Mouse (Mus musculus): ENCODE results near the gene Slc6a12. TPM values are rescaled to one million over a fixed set of nuclear protein-coding genes. Genes with fewer than 3 reads are reported as not detected.

The Slc6a12 gene
- polyA plus RNA-seq, 1 experiment from 2014 or later: 0.25 TPM

DNA sequence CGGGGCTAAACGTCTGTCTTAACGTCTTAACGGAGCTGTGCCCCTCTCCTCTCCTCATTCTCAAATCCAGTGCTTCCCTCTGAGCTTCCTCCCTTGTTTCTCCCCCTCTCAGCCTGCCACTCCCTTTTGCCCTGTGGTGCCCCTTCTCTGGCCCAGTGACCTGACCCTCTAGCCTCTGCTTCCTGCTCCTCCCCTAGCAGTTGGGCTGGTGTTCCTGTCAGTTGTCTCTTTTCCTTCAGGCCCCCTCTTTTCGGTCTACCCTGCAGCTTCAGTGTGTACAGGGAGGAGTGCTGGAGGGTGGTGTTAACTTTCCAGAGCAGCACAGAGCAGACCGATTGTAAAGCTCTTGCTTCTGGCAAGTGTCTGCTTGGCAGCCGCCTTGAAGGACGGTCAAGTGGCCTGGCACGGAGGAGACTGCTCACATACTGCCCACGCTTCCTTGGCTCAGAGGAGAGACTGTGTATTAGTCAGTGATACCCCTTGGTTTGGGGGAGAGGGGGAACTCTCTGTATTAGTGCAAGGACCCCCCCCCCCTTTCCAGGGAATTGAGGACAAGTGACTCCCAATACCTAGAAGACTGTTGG is 16.3 kb upstream of the Slc6a12 start:
- WGBS: 50% methylated on average over 10 of the region's 10 CpGs
- no peaks in the 10 kb centered on the region; the same call in 1 of the 2 replicates for H3K27me3 ChIP-seq (ENCODE audit: insufficient read depth, poor library complexity, severe bottlenecking)
- H3K4me3 ChIP-seq: no peak overlapping the region
- no peaks in the 10 kb centered on the region for H3K9me3 ChIP-seq
- H3K27ac ChIP-seq: peak overlapping the region; percentile 1; the same call in 1 of the 2 replicates
- H3K4me1 ChIP-seq: peaks cover 26% of the 10 kb centered on the region
- DNase-seq (ENCODE audit: low spot score): no peak
- no peaks in the 10 kb centered on the region for H3K36me3 ChIP-seq

DNA sequence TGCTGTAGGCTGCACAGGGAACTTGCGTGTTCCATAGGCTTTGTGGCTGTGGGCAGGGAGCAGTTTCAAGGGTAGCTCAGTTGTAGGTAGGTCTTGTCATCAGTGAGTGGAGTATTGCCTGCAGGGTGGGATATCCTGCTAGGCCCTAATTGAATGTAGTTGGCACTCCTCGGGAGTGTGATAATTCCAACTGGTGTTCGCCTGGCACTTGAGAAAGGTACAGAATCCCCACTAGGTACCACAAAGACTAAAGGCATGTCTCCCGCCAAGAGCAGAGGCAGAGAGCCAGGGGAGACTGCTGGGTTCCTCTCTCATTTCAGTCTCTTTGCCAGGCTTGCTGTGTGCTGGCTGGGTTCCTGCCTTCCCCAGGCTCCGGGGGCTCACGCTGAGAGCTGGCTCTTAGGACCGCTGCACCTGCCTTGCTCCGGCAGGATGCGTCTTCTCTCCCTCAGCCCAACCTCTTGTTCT is 14.4 kb upstream of the Slc6a12 start:
- 60% methylated on average over 9 of the region's 9 CpGs for WGBS
- DNase-seq (ENCODE audit: low spot score): no peak
- H3K36me3 ChIP-seq: no peaks in the 10 kb centered on the region
- no peak overlapping the region for H3K27ac ChIP-seq
- peaks cover 26% of the 10 kb centered on the region for H3K4me1 ChIP-seq
- H3K4me3 ChIP-seq: no peak overlapping the region
- no peaks in the 10 kb centered on the region for H3K9me3 ChIP-seq
- no peaks in the 10 kb centered on the region; the same call in 1 of the 2 replicates for H3K27me3 ChIP-seq (ENCODE audit: insufficient read depth, poor library complexity, severe bottlenecking)

DNA sequence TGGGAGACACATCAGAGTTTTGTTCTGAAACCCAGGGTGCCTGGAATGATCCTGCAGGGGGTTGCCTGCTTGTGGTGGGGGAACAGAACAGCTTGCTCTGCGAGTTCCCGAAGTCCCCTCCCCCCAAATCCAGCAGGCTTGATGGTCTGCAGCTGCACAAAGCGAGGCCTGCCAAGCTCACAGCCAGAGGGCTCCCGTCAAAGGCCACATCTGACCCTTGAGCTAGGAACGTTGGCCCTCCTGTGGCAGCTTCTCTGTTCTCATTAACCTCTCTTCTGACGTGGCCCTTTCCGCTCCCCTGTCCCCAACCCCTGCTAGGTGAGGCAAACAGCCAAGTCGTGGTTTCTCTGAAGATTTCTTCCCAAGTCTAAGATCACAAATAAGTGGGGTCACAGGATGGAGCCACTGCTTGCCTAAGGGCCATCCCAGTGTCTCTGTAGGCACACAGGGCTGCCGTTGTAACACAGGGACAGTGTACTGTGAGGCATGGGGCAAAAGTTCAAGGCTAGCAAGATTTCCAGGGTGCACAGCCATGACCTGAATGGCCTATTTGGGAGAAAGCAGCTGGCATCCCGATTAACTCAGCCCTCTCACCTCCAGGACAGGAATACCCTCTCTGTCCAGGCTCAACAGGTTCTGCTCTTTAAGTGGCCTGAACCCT is 12.9 kb upstream of the Slc6a12 start:
- Histone ChIP-seq H3K4me3 (no peak overlapping the region), H3K27ac (peak overlapping the region; percentile 32; the same call in 1 of the 2 replicates), H3K36me3 (no peaks in the 10 kb centered on the region), H3K27me3 (ENCODE audit: insufficient read depth, poor library complexity, severe bottlenecking) (no peaks in the 10 kb centered on the region; the same call in 1 of the 2 replicates), H3K4me1 (peaks cover 26% of the 10 kb centered on the region), H3K9me3 (no peaks in the 10 kb centered on the region)
- DNase-seq (ENCODE audit: low spot score): no peak
- 19% methylated on average over 10 of the region's 10 CpGs for WGBS

DNA sequence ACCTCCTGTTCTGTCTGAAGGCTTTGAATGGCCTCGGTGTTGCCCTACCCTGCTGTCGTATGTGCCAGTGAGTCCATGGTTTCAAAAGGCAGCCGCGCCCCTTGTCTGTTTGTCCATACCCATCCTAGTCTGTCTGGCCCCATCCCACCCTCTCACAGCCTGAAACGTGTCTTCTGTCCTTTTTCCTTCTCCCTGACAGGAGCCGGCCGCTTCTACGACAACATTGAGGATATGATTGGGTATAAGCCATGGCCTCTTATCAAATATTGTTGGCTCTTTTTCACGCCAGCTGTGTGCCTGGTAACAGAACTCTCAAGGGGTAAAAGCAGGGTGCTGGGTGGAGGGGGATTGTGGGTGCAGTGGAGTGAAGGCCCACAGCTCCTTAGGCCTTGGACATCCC is 7.0 kb upstream of the Slc6a12 start:
- Histone ChIP-seq H3K36me3 (no peaks in the 10 kb centered on the region), H3K4me3 (no peak overlapping the region), H3K4me1 (peaks cover 11% of the 10 kb centered on the region), H3K9me3 (no peaks in the 10 kb centered on the region), H3K27me3 (ENCODE audit: insufficient read depth, poor library complexity, severe bottlenecking) (peaks cover 18% of the 10 kb centered on the region), H3K27ac (no peak overlapping the region)
- WGBS: 86% methylated on average over 9 of the region's 9 CpGs
- DNase-seq (ENCODE audit: low spot score): no peak

DNA sequence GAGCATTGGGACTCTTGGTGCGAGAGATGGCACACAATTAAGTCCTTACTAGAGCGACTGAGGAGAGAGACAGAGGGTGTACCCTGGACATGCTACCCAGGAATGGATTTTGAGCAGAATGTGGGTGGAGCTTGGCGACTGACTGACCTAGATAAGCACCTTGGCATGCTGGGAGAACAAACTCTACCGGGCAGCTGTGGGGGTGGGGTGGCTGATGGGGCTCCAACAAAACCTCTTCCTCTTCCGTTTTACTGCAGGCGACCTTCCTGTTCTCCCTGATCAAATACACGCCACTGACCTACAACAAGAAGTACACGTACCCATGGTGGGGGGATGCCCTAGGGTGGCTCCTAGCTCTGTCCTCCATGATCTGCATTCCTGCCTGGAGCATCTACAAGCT is 6.3 kb upstream of the Slc6a12 start:
- Histone ChIP-seq H3K4me1 (peaks cover 11% of the 10 kb centered on the region), H3K4me3 (no peak overlapping the region), H3K27me3 (ENCODE audit: insufficient read depth, poor library complexity, severe bottlenecking) (peaks cover 24% of the 10 kb centered on the region), H3K9me3 (no peaks in the 10 kb centered on the region), H3K27ac (no peak overlapping the region), H3K36me3 (no peaks in the 10 kb centered on the region)
- 45% methylated on average over 8 of the region's 8 CpGs for WGBS
- no peak for DNase-seq (ENCODE audit: low spot score)

DNA sequence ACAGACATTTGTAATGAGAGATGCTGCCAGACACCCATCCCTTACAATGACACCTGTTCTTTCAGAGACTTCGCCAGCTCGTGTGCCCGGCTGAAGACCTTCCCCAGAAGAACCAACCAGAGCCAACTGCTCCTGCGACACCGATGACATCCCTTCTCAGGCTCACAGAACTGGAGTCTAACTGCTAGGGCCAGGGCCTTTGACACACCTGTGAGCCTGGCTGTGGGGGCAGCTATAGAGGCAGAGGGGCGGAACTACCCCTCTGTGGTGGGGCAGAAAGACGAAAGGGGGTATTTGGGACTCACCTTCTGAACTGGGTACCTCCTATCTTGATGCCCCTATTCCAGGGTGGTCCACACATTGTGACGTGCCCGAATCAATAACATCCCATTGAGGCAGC is 5.6 kb upstream of the Slc6a12 start:
- Histone ChIP-seq H3K36me3 (no peaks in the 10 kb centered on the region), H3K9me3 (no peaks in the 10 kb centered on the region), H3K27me3 (ENCODE audit: insufficient read depth, poor library complexity, severe bottlenecking) (peaks cover 30% of the 10 kb centered on the region), H3K4me1 (peaks cover 11% of the 10 kb centered on the region), H3K4me3 (no peak overlapping the region), H3K27ac (no peak overlapping the region)
- no peak for DNase-seq (ENCODE audit: low spot score)
- WGBS: 89% methylated on average over 9 of the region's 9 CpGs

DNA sequence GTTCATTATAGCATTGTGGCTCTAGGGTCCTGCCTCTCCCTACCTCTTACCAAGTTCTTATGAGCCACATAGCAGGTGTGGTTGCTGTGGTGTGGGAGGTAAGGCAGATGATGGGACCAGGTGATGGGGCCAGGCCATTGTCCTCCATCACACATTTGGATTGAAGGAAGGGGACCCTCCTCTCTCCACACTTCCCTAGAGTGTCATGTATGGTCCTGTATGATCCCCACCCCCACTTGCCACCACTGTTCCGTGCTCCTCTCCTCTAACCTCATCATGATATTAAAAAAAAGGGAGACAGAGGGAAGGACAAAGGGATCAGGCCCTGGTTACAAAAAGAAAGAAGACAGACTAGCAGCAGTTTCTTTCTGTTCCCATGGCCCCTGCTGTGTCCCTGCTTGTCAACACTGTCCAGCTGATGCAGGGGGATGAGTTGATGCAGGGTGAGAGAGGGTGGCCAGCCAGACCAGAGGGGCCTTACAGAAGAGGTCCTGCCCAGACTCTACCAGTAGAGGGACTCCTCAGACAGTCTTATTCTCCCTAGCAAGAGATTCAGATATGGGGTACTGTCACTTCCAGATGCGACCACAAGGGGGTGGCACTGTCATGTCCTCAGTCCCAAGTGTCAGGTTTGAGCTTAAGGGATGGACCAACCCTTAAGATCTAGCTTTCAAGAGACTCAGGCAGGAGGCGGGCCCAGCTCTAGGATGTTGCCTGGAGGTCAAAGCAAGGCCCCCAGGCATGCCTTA is 4.9 kb upstream of the Slc6a12 start:
- WGBS: 23% methylated on average over 3 of the region's 3 CpGs
- H3K27ac ChIP-seq: no peak overlapping the region
- peak; percentile 84 for DNase-seq (ENCODE audit: low spot score)
- H3K9me3 ChIP-seq: no peaks in the 10 kb centered on the region
- H3K4me1 ChIP-seq: peaks cover 14% of the 10 kb centered on the region
- peaks cover 37% of the 10 kb centered on the region for H3K27me3 ChIP-seq (ENCODE audit: insufficient read depth, poor library complexity, severe bottlenecking)
- H3K36me3 ChIP-seq: no peaks in the 10 kb centered on the region
- H3K4me3 ChIP-seq: no peak overlapping the region

DNA sequence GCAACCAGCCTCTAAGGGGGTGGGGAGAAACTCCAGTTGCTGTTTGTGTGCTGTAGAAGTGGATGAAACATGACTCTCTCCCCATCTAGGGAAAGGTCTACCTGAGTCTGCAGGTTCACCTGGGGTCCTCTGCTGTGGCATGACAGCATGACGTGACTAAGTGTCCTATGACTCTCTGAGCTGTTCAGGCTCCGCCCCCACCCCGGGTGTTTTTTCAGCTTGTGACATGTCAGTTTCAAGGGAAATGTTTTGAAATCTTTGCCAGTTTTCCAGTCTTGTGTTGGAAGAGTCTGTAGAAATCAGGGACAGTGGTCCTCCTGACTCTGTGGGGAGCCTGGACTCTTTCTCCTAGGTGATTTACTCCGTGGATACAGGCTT is 4.4 kb upstream of the Slc6a12 start:
- 45% methylated on average over 4 of the region's 4 CpGs for WGBS
- H3K27ac ChIP-seq: no peak overlapping the region
- H3K36me3 ChIP-seq: no peaks in the 10 kb centered on the region

DNA sequence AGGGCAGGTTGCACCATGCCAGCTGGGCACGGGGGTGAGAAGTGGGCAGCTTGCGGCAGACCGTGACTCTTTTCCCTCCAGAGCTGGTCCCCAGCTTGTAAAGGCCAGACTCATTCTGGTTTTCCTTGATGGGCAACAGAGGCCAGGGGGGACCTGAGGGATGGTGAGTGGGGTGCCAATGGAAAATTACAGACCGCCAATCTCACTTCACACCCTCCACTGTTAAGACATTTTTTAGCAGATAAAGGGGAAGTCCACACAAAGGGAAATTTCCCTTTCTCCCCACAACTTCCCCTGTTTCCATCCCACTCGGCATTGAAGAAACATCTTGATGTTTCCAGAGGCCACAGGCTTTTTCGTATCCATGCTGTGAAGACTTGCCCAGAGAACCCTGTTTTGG is 1.2 kb upstream of the Slc6a12 start:
- H3K4me1 ChIP-seq: peaks cover 11% of the 10 kb centered on the region
- H3K27me3 ChIP-seq (ENCODE audit: insufficient read depth, poor library complexity, severe bottlenecking): peaks cover 39% of the 10 kb centered on the region
- WGBS: 70% methylated on average over 6 of the region's 6 CpGs
- no peak overlapping the region for H3K27ac ChIP-seq
- no peak for DNase-seq (ENCODE audit: low spot score)
- no peaks in the 10 kb centered on the region for H3K36me3 ChIP-seq
- no peak overlapping the region for H3K4me3 ChIP-seq
- H3K9me3 ChIP-seq: no peaks in the 10 kb centered on the region

More for the DNA sequence above, 4.4 kb upstream of the Slc6a12 start:
- no peak for DNase-seq (ENCODE audit: low spot score)
- no peaks in the 10 kb centered on the region for H3K9me3 ChIP-seq
- peaks cover 15% of the 10 kb centered on the region for H3K4me1 ChIP-seq
- no peak overlapping the region for H3K4me3 ChIP-seq
- peaks cover 39% of the 10 kb centered on the region for H3K27me3 ChIP-seq (ENCODE audit: insufficient read depth, poor library complexity, severe bottlenecking)

DNA sequence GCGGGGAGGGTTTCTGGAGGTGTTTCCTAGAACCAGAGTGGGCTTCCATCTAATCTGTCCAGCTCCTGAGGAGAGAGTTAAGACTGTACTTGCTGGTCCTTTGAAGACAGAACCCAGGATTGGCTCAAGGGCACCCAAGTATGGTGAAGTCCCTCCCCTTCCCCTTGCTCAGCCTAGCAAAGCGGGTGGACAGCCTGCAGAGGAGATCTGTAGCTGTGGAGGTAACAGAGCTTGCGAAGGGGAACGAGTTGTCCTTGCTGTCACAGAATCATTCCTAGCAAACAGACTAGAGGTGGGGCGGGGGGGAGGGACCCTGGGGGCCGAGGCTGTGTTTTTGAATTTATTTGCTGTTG is 871 bp downstream of the Slc6a12 start:
- DNase-seq (ENCODE audit: low spot score): no peak
- peaks cover 43% of the 10 kb centered on the region for H3K27me3 ChIP-seq (ENCODE audit: insufficient read depth, poor library complexity, severe bottlenecking)
- 60% methylated on average over 6 of the region's 6 CpGs for WGBS
- no peak overlapping the region for H3K27ac ChIP-seq
- H3K4me3 ChIP-seq: no peak overlapping the region
- no peaks in the 10 kb centered on the region for H3K36me3 ChIP-seq
- H3K9me3 ChIP-seq: no peaks in the 10 kb centered on the region
- H3K4me1 ChIP-seq: 0 out of 2 replicates have a peak, but pooled peaks cover 8% of the 10 kb centered on the region

DNA sequence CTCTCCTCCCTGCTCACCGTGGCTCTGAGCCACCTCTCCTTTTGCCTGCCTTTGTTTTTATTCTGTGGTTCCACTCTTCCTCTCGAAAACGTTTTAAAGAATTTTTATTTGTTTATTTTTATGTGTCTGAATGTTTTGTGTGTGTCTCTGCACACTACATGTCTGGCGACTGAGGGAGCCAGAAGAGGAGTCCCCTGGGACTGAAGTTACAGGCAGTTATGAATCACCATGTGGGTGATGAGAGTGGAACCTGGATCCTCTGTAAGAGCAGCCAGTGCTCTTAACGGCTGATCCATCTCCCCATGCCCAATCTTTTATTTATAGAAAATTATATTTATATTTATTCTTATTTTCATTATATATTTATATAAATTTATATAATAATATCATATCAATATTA is 1.5 kb downstream of the Slc6a12 start:
- Histone ChIP-seq H3K27me3 (ENCODE audit: insufficient read depth, poor library complexity, severe bottlenecking) (peaks cover 38% of the 10 kb centered on the region), H3K9me3 (no peaks in the 10 kb centered on the region), H3K36me3 (no peaks in the 10 kb centered on the region), H3K4me1 (0 out of 2 replicates have a peak, but pooled peaks cover 8% of the 10 kb centered on the region), H3K27ac (no peak overlapping the region), H3K4me3 (no peak overlapping the region)
- DNase-seq (ENCODE audit: low spot score): no peak
- WGBS: 68% methylated on average over 5 of the region's 5 CpGs

DNA sequence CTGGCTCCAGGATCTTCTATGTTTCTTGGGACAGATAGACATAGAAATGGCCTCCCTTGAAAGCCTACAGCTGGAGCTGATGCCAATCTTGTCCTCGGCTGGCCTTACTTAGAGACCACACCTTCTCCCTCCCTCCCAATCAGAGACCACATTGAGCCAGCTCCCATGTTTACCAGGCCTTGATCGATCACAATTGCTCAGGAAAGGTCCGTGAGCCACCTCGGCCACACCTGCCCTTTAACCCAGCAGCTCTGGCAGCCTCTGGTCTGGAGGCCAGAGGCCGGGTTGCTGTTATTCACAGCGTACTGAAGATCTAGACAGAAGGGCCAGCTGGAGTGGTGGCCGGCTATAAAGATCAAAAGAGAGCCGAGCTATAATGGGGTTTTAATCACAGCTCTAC is 3.6 kb downstream of the Slc6a12 start:
- Histone ChIP-seq H3K27ac (no peak overlapping the region), H3K36me3 (no peaks in the 10 kb centered on the region), H3K9me3 (no peaks in the 10 kb centered on the region), H3K27me3 (ENCODE audit: insufficient read depth, poor library complexity, severe bottlenecking) (peaks cover 22% of the 10 kb centered on the region), H3K4me3 (no peak overlapping the region), H3K4me1 (0 out of 2 replicates have a peak, but pooled peaks cover 8% of the 10 kb centered on the region)
- WGBS: 73% methylated on average over 8 of the region's 8 CpGs
- no peak for DNase-seq (ENCODE audit: low spot score)

DNA sequence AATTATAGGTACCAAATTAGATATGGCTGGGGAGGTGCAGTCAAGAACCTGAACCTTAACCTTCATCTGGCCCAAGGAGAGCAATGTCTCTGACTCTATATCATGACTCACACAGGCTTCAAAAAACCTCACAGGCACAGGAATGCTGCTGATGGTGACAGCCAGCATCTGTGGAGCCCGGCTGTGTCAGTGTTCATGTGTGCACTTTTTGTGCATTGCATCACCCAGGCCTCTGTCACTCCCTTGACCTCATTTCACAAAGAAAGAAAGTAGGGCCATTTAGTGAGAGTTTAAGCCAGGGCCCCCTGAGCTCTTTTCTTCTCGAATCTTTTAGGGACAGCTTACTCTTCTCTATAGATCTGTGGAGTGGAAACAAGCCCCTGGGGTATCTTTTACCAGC is 9.4 kb downstream of the Slc6a12 start:
- H3K27me3 ChIP-seq (ENCODE audit: insufficient read depth, poor library complexity, severe bottlenecking): peaks cover 16% of the 10 kb centered on the region; the same call in 1 of the 2 replicates
- no peak for DNase-seq (ENCODE audit: low spot score)
- 59% methylated on average over 2 of the region's 2 CpGs for WGBS
- no peaks in the 10 kb centered on the region for H3K9me3 ChIP-seq
- H3K4me1 ChIP-seq: no peaks in the 10 kb centered on the region
- H3K4me3 ChIP-seq: no peak overlapping the region
- H3K36me3 ChIP-seq: no peaks in the 10 kb centered on the region
- H3K27ac ChIP-seq: no peak overlapping the region

Measured in heart, embryonic 10.5 days (tissue).